Mouse (Mus musculus): ENCODE results near the gene Cacna1c. TPM values are rescaled to one million over a fixed set of nuclear protein-coding genes. Genes with fewer than 3 reads are reported as not detected.

The Cacna1c gene
- polyA plus RNA-seq, 1 experiment from 2014 or later: 9.3 TPM

DNA sequence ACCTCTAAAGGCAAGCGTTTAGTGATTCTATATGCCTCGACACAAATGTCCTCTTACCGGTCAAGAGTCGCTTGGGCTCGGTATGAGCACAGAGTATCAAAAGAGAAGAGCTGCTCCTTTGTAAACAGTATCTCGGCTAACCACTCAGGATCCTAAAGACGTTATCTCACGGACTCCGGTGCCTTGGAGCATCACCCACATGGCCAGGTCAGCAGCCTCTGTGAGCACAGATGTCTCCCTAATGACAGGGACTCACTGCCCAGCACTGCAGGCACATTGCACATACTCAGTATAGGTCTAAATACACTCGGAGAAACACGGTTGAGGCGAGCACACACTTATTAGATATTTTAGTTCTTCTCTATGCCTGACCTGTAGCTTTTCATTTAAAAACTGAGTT is 271.8 kb downstream of the Cacna1c start:
- H3K4me3 ChIP-seq: no peak overlapping the region
- H3K9ac ChIP-seq: no peak overlapping the region
- peaks cover 36% of the 10 kb centered on the region for H3K4me1 ChIP-seq
- no peaks in the 10 kb centered on the region for H3K27me3 ChIP-seq
- no peak for ATAC-seq (ENCODE audit: insufficient number of reproducible peaks, insufficient read depth, low FRiP score, low TSS enrichment, low read depth)
- H3K27ac ChIP-seq: no peak overlapping the region
- H3K9me3 ChIP-seq: no peaks in the 10 kb centered on the region
- no peak overlapping the region for H3K4me2 ChIP-seq
- H3K36me3 ChIP-seq: no peaks in the 10 kb centered on the region
- 93% methylated on average over 12 of the region's 12 CpGs for WGBS

DNA sequence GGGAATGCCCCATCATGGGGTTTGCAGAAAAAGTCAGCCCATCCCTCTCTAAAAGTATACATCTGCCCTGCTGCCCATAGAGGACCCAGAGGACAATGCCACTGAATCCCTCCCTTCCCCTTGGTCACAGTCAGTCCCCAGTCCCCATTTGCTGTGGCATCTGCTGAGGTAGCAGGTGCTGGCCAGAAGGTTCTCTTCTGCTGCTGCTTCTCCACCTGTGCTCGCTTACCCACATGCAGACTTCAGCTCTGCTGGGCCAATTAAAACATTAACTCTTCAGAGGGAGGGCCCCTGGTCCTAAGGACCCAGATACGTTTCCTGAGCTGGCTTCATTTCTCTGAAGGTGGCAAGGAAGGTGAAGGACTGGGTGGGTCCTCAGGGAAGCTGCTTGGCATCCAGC is 272.3 kb downstream of the Cacna1c start:
- Histone ChIP-seq H3K4me2 (no peak overlapping the region), H3K4me3 (no peak overlapping the region), H3K36me3 (no peaks in the 10 kb centered on the region), H3K9me3 (no peaks in the 10 kb centered on the region), H3K4me1 (peaks cover 31% of the 10 kb centered on the region), H3K9ac (no peak overlapping the region), H3K27me3 (no peaks in the 10 kb centered on the region), H3K27ac (no peak overlapping the region)
- 69% methylated on average over 2 of the region's 2 CpGs for WGBS
- ATAC-seq (ENCODE audit: insufficient number of reproducible peaks, insufficient read depth, low FRiP score, low TSS enrichment, low read depth): no peak

DNA sequence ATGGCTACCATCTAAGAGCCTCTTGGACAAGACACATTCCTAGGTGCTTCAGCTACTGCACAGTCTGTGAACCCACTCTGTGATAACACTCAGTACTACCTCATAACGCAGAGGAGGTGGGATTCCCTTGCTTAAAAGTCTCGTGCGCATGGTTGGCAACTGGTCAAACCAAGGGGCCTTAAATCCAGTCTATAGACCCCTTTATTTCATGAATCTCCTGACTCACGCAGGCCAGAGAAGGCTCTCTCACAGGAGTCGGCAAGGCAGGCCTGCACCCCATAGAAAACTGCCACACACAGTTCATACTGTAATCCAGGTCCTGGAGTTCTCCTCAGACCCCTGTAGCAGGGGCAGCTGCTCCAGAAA is 273.0 kb downstream of the Cacna1c start:
- Histone ChIP-seq H3K4me2 (no peak overlapping the region), H3K9ac (no peak overlapping the region), H3K36me3 (no peaks in the 10 kb centered on the region), H3K4me3 (no peak overlapping the region), H3K27ac (no peak overlapping the region), H3K27me3 (no peaks in the 10 kb centered on the region), H3K9me3 (no peaks in the 10 kb centered on the region), H3K4me1 (peaks cover 24% of the 10 kb centered on the region)
- 80% methylated on average over 5 of the region's 5 CpGs for WGBS
- no peak for ATAC-seq (ENCODE audit: insufficient number of reproducible peaks, insufficient read depth, low FRiP score, low TSS enrichment, low read depth)

DNA sequence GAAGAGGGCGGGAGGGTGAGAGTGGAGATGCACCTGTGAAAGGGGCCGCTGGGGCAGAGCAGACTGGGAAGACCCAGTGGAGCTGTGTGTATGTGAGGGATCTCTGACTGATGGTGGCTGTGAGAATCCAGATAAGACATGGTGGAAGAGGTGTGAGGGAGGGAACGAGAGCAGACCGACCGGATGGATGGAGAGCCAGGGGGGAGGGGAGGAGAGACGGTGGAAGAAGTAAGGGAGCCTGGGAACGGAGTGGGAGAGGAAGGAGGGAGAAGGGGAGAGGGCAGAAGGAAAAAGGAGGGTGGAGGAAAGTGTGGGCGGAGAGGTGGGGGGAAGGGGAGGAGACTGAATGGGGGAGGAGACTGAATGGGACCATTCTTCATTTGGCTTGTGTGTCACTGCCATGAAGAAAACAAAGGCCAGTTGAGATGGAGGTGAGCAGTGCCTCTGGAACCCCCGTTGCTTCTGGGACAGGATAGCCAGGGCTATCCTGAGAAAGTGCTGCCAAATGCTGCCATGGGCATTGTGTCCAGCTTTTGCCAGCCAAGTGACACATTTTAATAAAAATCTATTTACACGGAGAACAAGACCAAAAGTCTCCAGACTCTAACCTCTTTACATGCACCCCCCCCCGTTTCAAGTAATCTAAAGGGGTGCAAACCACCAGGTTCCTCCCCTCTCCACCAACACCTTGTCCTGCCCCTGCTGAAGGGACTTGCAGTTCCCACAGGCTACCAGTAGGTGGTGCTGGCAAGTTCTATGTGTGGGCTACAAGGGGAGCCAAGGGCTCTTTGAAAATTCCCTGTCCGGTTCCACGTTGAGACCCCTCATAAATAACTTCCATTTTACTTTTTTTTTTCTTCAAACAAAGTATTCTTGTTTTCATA is 273.6 kb downstream of the Cacna1c start:
- H3K27ac ChIP-seq: no peak overlapping the region
- WGBS: 26% methylated on average over 13 of the region's 13 CpGs
- H3K9ac ChIP-seq: no peak overlapping the region
- peak; percentile 57; the same call in 1 of the 2 replicates for ATAC-seq (ENCODE audit: insufficient number of reproducible peaks, insufficient read depth, low FRiP score, low TSS enrichment, low read depth)
- H3K27me3 ChIP-seq: no peaks in the 10 kb centered on the region
- no peak overlapping the region for H3K4me3 ChIP-seq
- H3K4me1 ChIP-seq: peaks cover 18% of the 10 kb centered on the region
- H3K36me3 ChIP-seq: no peaks in the 10 kb centered on the region
- no peak overlapping the region for H3K4me2 ChIP-seq
- H3K9me3 ChIP-seq: no peaks in the 10 kb centered on the region

DNA sequence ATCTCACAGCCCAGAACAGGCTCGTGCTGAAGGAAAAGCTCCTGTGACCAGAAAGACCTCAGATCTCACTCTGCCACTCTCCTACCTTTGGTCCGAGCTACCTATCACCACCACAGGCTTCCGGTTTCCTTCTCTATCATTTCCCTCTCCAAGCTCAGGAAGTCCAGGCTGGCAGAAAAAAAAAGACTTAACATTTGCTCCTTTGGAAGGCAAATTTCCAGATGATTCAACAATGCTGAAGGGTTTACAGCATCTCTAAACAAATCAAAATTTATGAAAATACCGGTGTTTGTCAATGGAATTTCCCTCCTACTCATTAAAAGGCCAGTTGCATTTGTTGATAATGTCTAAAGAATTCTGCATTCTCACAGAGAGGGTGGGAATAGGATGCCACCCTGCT is 288.0 kb downstream of the Cacna1c start:
- no peaks in the 10 kb centered on the region for H3K27me3 ChIP-seq

DNA sequence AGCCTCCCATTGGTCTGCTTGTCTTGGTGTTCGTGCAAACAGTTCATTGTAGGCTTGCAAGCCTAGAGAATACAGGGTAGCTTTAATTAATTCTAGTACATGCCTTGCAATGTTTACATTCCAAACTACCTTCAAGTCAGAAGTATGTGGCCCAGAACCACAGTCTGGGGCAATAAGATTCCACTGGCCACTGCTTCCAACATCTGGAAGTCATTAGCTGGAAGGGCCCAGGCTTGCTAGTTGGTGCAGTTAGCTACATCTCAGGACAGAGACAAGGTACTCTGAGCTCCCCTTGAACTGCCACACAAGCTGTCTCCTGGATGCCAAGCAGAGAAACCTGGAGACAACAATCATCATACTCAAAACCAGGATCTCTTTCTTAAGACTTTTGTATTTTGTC is 288.5 kb downstream of the Cacna1c start:
- 14% methylated on average over 1 of the region's 1 CpGs for WGBS
- no peak overlapping the region for H3K9ac ChIP-seq
- no peak overlapping the region for H3K4me3 ChIP-seq
- no peak overlapping the region for H3K27ac ChIP-seq
- no peaks in the 10 kb centered on the region for H3K9me3 ChIP-seq
- H3K4me2 ChIP-seq: no peak overlapping the region
- no peak for ATAC-seq (ENCODE audit: insufficient number of reproducible peaks, insufficient read depth, low FRiP score, low TSS enrichment, low read depth)
- peaks cover 20% of the 10 kb centered on the region for H3K4me1 ChIP-seq
- H3K27me3 ChIP-seq: no peaks in the 10 kb centered on the region
- H3K36me3 ChIP-seq: no peaks in the 10 kb centered on the region

More for the DNA sequence above, 288.0 kb downstream of the Cacna1c start:
- Histone ChIP-seq H3K9me3 (no peaks in the 10 kb centered on the region), H3K4me1 (peaks cover 20% of the 10 kb centered on the region), H3K4me2 (no peak overlapping the region), H3K27ac (no peak overlapping the region), H3K36me3 (no peaks in the 10 kb centered on the region), H3K4me3 (no peak overlapping the region), H3K9ac (no peak overlapping the region)
- WGBS: 67% methylated on average over 4 of the region's 4 CpGs
- no peak for ATAC-seq (ENCODE audit: insufficient number of reproducible peaks, insufficient read depth, low FRiP score, low TSS enrichment, low read depth)

DNA sequence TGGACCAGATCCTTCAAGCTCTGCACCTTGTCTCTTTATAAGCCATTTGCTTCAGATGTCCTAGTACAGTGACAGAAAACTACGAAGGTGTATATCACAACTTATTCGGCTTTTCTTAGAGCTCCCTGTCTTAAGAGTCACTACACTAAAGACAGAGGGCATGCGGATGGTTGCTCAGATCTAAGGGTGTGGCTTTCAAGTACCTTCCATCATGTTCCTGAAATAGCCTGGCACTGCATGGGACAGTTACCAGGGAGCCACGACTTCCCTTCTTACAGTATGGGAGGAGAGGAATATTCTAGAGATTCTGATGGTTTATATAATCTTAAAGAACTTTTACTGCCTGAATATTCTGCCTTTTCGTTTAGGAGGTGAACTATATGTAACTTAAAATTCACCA is 289.3 kb downstream of the Cacna1c start:
- Histone ChIP-seq H3K27me3 (no peaks in the 10 kb centered on the region), H3K9me3 (no peaks in the 10 kb centered on the region), H3K9ac (no peak overlapping the region), H3K36me3 (no peaks in the 10 kb centered on the region), H3K4me2 (no peak overlapping the region), H3K4me1 (peaks cover 17% of the 10 kb centered on the region), H3K4me3 (no peak overlapping the region), H3K27ac (no peak overlapping the region)
- no peak for ATAC-seq (ENCODE audit: insufficient number of reproducible peaks, insufficient read depth, low FRiP score, low TSS enrichment, low read depth)
- WGBS: 90% methylated on average over 5 of the region's 5 CpGs

DNA sequence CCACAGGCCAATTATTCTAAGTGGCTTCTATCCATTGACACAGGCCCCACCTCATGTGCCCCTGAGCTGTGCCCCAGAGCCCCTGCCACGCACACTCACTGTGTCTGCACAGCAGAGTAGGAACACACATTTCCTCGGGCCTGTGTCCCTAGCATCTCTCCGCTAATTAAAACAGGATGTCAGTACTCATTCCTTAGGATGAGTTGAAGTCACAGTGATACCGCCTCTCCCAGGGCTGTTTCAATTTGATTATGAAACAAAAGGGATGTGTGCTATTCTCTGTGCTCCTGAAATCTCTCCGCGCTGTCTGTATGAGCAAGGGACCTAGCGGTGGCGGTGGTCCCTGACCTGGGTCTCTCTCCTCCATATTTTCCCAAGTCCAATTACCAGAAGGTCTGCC is 296.5 kb downstream of the Cacna1c start:
- H3K4me2 ChIP-seq: no peak overlapping the region
- H3K4me1 ChIP-seq: peaks cover 9% of the 10 kb centered on the region
- no peaks in the 10 kb centered on the region for H3K9me3 ChIP-seq
- H3K4me3 ChIP-seq: no peak overlapping the region
- no peak overlapping the region for H3K27ac ChIP-seq
- ATAC-seq (ENCODE audit: insufficient number of reproducible peaks, insufficient read depth, low FRiP score, low TSS enrichment, low read depth): no peak
- no peaks in the 10 kb centered on the region for H3K27me3 ChIP-seq
- H3K36me3 ChIP-seq: no peaks in the 10 kb centered on the region
- H3K9ac ChIP-seq: no peak overlapping the region
- 44% methylated on average over 8 of the region's 8 CpGs for WGBS

DNA sequence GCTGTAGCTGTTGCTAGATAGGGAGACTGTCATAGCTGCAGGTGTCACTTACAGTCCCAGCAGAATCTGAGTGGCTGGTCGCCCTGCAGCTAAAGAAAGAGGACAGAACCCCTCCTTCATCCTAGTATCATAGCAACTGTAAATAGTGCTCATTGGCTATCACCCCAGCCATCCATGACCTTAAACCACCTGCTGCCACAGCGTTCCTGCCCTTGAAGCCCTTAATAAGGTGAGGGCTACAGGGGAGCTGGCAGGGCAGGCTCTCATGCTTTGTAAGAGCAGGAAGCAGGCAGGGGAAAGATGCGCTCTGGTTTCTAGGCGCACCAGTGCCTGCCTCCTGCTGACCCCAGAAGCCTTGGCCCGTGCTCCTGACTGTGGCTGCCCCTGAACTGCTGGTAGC is 299.1 kb downstream of the Cacna1c start:
- 46% methylated on average over 5 of the region's 5 CpGs for WGBS
- Histone ChIP-seq H3K9me3 (no peaks in the 10 kb centered on the region), H3K36me3 (no peaks in the 10 kb centered on the region), H3K9ac (no peak overlapping the region), H3K4me3 (no peak overlapping the region), H3K4me2 (no peak overlapping the region), H3K27me3 (no peaks in the 10 kb centered on the region), H3K4me1 (peaks cover 9% of the 10 kb centered on the region), H3K27ac (no peak overlapping the region)
- ATAC-seq (ENCODE audit: insufficient number of reproducible peaks, insufficient read depth, low FRiP score, low TSS enrichment, low read depth): no peak

DNA sequence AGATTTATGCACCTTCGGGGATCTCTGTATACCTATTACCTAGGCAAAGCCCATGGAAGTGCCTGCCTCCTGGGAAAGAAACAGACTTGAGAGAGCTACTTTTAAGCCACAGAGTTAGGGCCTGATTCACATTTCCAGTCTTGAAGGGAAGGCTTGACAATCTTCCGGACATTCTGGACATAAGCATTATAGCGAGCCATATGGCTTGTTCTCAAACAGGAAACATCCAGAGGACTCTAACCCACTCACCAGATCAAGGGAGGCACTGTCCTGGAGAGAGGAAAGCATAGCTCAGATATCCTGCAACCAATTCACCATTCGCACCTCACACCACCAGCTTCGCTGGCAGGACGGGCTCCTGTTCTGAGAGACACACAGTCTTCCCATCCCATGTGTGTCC is 302.2 kb downstream of the Cacna1c start:
- no peaks in the 10 kb centered on the region for H3K27me3 ChIP-seq
- 89% methylated on average over 6 of the region's 6 CpGs for WGBS
- H3K36me3 ChIP-seq: no peaks in the 10 kb centered on the region
- no peaks in the 10 kb centered on the region for H3K9me3 ChIP-seq
- H3K4me1 ChIP-seq: no peaks in the 10 kb centered on the region
- H3K4me2 ChIP-seq: no peak overlapping the region
- no peak overlapping the region for H3K4me3 ChIP-seq
- no peak for ATAC-seq (ENCODE audit: insufficient number of reproducible peaks, insufficient read depth, low FRiP score, low TSS enrichment, low read depth)
- H3K27ac ChIP-seq: no peak overlapping the region
- H3K9ac ChIP-seq: no peak overlapping the region

DNA sequence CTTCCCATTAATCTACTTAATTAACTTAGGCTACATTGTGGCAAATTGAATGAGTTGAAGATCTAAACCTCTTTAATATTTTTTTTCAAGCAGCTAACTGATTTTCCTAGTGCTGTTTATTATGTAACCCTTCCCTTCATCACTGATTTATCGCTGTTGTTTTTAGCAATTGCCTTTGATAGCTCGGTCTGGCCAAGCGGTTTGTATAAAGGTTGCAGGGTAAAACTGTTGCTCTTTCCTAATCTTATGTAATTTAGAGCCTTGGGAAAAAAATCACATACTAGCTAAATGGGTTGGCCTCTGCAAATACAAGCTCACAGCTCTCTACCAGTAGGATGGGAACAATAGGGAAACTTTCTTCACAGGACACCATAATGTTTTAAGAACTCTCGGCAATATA is 306.8 kb downstream of the Cacna1c start:
- ATAC-seq (ENCODE audit: insufficient number of reproducible peaks, insufficient read depth, low FRiP score, low TSS enrichment, low read depth): no peak
- no peaks in the 10 kb centered on the region for H3K27me3 ChIP-seq
- no peaks in the 10 kb centered on the region for H3K9me3 ChIP-seq
- no peaks in the 10 kb centered on the region for H3K36me3 ChIP-seq
- peaks cover 3% of the 10 kb centered on the region; the same call in 1 of the 2 replicates for H3K4me1 ChIP-seq
- no peak overlapping the region for H3K4me3 ChIP-seq
- no peak overlapping the region for H3K9ac ChIP-seq
- no peak overlapping the region for H3K4me2 ChIP-seq
- 85% methylated on average over 4 of the region's 4 CpGs for WGBS
- no peak overlapping the region for H3K27ac ChIP-seq

DNA sequence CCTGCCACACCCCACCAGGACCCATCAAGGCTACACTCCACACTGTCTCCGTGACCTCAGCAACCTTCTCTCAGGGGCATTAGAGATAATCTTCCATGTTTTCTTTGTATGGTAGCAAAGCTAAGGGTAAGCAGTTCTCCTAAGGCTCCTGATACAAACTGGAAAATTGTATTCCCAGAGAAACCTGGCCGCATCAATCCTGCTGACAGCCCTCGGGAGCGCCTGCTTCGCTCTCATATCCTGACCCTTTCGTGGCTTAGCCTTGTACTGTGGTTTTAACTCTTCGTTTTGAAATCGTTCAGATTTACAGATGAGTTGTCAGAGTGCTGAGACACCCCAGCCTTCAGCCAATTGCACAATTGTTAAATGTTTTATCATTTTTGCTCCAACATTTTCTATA is 309.2 kb downstream of the Cacna1c start:
- Histone ChIP-seq H3K9ac (no peak overlapping the region), H3K9me3 (no peaks in the 10 kb centered on the region), H3K36me3 (no peaks in the 10 kb centered on the region), H3K27ac (no peak overlapping the region), H3K4me2 (no peak overlapping the region), H3K4me3 (no peak overlapping the region), H3K27me3 (no peaks in the 10 kb centered on the region), H3K4me1 (peaks cover 9% of the 10 kb centered on the region; the same call in 1 of the 2 replicates)
- no peak for ATAC-seq (ENCODE audit: insufficient number of reproducible peaks, insufficient read depth, low FRiP score, low TSS enrichment, low read depth)
- WGBS: 81% methylated on average over 8 of the region's 8 CpGs

Data from embryonic facial prominence, embryonic 13.5 days (tissue).